Mouse (Mus musculus) effector memory CD4-positive, alpha-beta T cell, adult 7 months (primary cell): ENCODE results near the gene T. TPM values are rescaled to one million over a fixed set of nuclear protein-coding genes. Genes with fewer than 3 reads are reported as not detected.

Experiments
- polyA plus RNA-seq: library from polyadenylated mRNA; unstranded; fragments of 100-300 nt; shearing (Covaris generic); gene quantifications from one replicate; pipeline ENCODE4 v1.2.1, GENCODE M21; 2017

Gene T
- polyA plus RNA-seq, result not detected

DNA sequence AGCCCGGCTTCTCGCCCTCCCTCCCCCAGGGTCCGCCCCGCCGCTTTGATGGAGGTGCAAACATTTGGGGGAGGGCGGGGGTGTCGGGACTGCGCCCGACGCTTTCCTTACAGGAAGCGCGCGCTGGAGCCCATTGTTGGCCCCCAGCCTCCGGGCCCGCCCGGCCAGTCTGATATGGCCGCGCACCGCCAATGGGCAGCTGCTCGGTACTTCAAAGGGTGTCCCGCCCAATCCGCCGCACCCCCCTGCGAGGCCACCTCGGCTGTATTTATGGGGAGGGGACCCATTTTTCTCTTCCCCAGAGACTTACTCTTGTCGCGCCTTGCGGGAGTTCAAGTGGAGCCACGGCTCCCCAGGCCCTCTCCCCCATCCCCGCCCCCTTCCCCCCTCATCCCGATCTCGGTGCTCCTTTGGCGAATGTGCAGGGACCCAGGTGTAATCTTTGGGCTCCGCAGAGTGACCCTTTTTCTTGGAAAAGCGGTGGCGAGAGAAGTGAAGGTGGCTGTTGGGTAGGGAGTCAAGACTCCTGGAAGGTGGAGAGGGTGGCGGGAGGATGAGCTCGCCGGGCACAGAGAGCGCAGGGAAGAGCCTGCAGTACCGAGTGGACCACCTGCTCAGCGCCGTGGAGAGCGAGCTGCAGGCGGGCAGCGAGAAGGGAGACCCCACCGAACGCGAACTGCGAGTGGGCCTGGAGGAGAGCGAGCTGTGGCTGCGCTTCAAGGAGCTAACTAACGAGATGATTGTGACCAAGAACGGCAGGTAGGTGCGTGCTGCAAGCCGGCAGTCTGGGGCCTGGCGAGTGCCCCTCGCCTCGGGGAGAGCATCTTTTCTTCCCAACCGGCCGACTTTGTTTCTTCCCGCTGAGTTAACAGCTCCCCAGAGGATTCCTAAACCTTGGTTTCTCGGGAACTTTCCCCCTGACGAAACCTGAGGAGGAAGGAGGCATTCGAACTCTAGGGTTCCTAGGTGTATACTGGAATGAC, at the start of gene T:
Gene T (plus strand): TSS at position 446 of the 983 bp plus-strand sequence.

Other genes with a start within 250 kb of the T start
- 8.8 TPM for gene Ccr6, start 198.4 kb upstream of the T start, polyA plus RNA-seq
- 175 TPM for gene Mpc1, start 151.5 kb upstream of the T start, polyA plus RNA-seq
- 196 TPM for gene Sft2d1, start 123.3 kb upstream of the T start, polyA plus RNA-seq
- not detected for gene Prr18, start 97.0 kb upstream of the T start, polyA plus RNA-seq
- 0.82 TPM for gene T2, start 78.4 kb upstream of the T start, polyA plus RNA-seq
- gene Pde10a, start 90.9 kb downstream of the T start, polyA plus RNA-seq, result 1.3 TPM
- not detected for gene Gm17087, start 132.5 kb downstream of the T start, polyA plus RNA-seq